Mouse (Mus musculus) stomach, postnatal 0 days (tissue): ENCODE data around the gene Auts2.

Experiments used
- CTCF ChIP-seq: IDR thresholded peaks from 2 replicates; pipeline ENCODE4 v1.5.1; 2016; ENCODE audit warnings: antibody characterized with exemption, low read depth, mild to moderate bottlenecking, moderate library complexity
- EP300 ChIP-seq: optimal IDR thresholded peaks from 2 replicates; pipeline ENCODE3; 2016; ENCODE audit warnings: antibody characterized with exemption

DNA sequence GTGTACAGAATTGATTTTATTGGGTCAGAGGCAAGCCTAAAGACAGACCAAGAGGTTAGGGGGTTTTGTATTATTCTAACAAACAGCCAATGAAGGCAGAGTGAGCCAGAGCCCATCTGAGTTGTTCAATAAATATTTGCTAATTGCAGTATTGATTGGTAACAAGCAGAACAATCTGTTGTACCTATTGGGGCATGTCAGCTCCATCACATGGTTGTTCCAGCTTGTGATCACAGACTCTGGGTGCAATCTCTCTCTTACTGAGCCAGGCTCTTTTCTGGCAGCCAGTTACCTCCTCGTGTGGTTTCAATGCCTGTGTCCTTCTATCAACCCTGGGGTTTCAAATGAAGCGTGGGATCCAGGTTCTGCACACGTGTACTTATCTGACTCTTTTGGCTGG lies 201.8 kb downstream of the Auts2 start:
- TF ChIP-seq CTCF (no peak), EP300 (no peak)
